Mouse (Mus musculus) heart, adult 2 months (tissue): ENCODE measurements around the gene Slc9a2.

Experiments used
- EP300 ChIP-seq: fragments of 200-500 bp; IDR thresholded peaks from 2 replicates; pipeline ENCODE4 v1.6.1; 2011; ENCODE audit warnings: low read depth, low read length, control low read depth; ENCODE audit not compliant: insufficient read depth
- POLR2A ChIP-seq: fragments of 200-500 bp; IDR thresholded peaks from 2 replicates; pipeline ENCODE4 v1.6.1; 2011; ENCODE audit warnings: mild to moderate bottlenecking, low read depth, low read length, control low read depth; ENCODE audit not compliant: insufficient read depth

DNA sequence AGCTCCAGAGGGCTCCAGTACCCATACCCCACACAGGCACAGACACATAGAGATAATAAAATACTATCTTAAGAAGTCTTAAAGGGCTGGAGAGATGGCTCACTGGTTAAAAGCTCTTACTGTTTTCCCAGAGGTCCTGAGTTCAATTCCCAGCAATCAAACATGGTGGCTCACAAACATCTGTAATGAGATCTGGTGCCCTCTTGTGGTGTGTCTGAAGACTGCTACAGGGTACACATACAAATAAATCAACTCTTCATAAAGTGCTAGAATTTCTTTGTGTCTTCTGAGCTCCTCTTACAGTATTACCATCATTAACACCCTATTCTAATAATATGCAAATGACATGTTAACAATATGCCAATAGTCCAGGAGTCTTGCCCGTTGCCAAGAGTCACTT lies 83.7 kb downstream of the Slc9a2 start:
- TF ChIP-seq EP300 (no peak), POLR2A (no peak)
